Mouse (Mus musculus): ENCODE measurements around the gene Hjurp. TPM values are rescaled to one million over a fixed set of nuclear protein-coding genes. Genes with fewer than 3 reads are reported as not detected.

Gene Hjurp
- polyA plus RNA-seq, 1 experiment from 2014 or later: 77.9 TPM

- H3K9me3 ChIP-seq: no peaks in the 10 kb centered on the region
- H3K4me1 ChIP-seq (replicated peaks): peaks cover 21% of the 10 kb centered on the region
- H3K4me3 ChIP-seq: no peak overlapping the region
- ATAC-seq (ENCODE audit: low FRiP score, low read depth): no peak
- H3K36me3 ChIP-seq: peaks cover 19% of the 10 kb centered on the region
- H3K27me3 ChIP-seq: no peaks in the 10 kb centered on the region
- no peak overlapping the region for H3K4me2 ChIP-seq
- H3K9ac ChIP-seq: no peak overlapping the region
- 77% methylated on average over 11 of the region's 11 CpGs for WGBS
- H3K27ac ChIP-seq (replicated peaks): no peak overlapping the region
Measured at GRCm38 (mm10) chr1:88274371-88275077, 2.9 kb downstream of the Hjurp start.

- H3K4me1 ChIP-seq (replicated peaks): peaks cover 21% of the 10 kb centered on the region
- no peaks in the 10 kb centered on the region for H3K27me3 ChIP-seq
- no peak overlapping the region for H3K9ac ChIP-seq
- no peak for ATAC-seq (ENCODE audit: low FRiP score, low read depth)
- H3K27ac ChIP-seq (replicated peaks): no peak overlapping the region
- H3K36me3 ChIP-seq: peaks cover 26% of the 10 kb centered on the region
- no peak overlapping the region for H3K4me2 ChIP-seq
- no peak overlapping the region for H3K4me3 ChIP-seq
- WGBS: 88% methylated on average over 4 of the region's 4 CpGs
- no peaks in the 10 kb centered on the region for H3K9me3 ChIP-seq
Measured at GRCm38 (mm10) chr1:88273832-88274231, 3.6 kb downstream of the Hjurp start.

- Histone ChIP-seq H3K9me3 (no peaks in the 10 kb centered on the region), H3K27ac (replicated peaks) (no peak overlapping the region), H3K4me1 (replicated peaks) (peaks cover 21% of the 10 kb centered on the region), H3K27me3 (no peaks in the 10 kb centered on the region), H3K4me2 (no peak overlapping the region), H3K36me3 (peaks cover 31% of the 10 kb centered on the region), H3K4me3 (no peak overlapping the region), H3K9ac (no peak overlapping the region)
- ATAC-seq (ENCODE audit: low FRiP score, low read depth): no peak
- WGBS: 94% methylated on average over 3 of the region's 3 CpGs
Measured at GRCm38 (mm10) chr1:88273326-88273725, 4.1 kb downstream of the Hjurp start.

- H3K4me3 ChIP-seq: no peak overlapping the region
- no peak for ATAC-seq (ENCODE audit: low FRiP score, low read depth)
- H3K4me2 ChIP-seq: no peak overlapping the region
- peaks cover 18% of the 10 kb centered on the region for H3K4me1 ChIP-seq (replicated peaks)
- H3K36me3 ChIP-seq: peaks cover 36% of the 10 kb centered on the region
- no peaks in the 10 kb centered on the region for H3K27me3 ChIP-seq
- no peaks in the 10 kb centered on the region for H3K9me3 ChIP-seq
- 66% methylated on average over 4 of the region's 4 CpGs for WGBS
- no peak overlapping the region for H3K9ac ChIP-seq
- no peak overlapping the region for H3K27ac ChIP-seq (replicated peaks)
Measured at GRCm38 (mm10) chr1:88272851-88273250, 4.6 kb downstream of the Hjurp start.

- Histone ChIP-seq H3K36me3 (peaks cover 67% of the 10 kb centered on the region), H3K9me3 (no peaks in the 10 kb centered on the region), H3K4me3 (no peak overlapping the region), H3K27me3 (no peaks in the 10 kb centered on the region), H3K4me1 (replicated peaks) (no peaks in the 10 kb centered on the region), H3K9ac (no peak overlapping the region), H3K27ac (replicated peaks) (no peak overlapping the region), H3K4me2 (no peak overlapping the region)
- 90% methylated on average over 12 of the region's 12 CpGs for WGBS
- no peak for ATAC-seq (ENCODE audit: low FRiP score, low read depth)
Measured at GRCm38 (mm10) chr1:88269539-88270309, 7.7 kb downstream of the Hjurp start.

- 87% methylated on average over 6 of the region's 6 CpGs for WGBS
- ATAC-seq (ENCODE audit: low FRiP score, low read depth): no peak
- Histone ChIP-seq H3K4me1 (replicated peaks) (no peaks in the 10 kb centered on the region), H3K4me3 (no peak overlapping the region), H3K9ac (no peak overlapping the region), H3K9me3 (no peaks in the 10 kb centered on the region), H3K36me3 (peaks cover 74% of the 10 kb centered on the region), H3K27me3 (no peaks in the 10 kb centered on the region), H3K4me2 (no peak overlapping the region), H3K27ac (replicated peaks) (no peak overlapping the region)
Measured at GRCm38 (mm10) chr1:88268070-88268469, 9.4 kb downstream of the Hjurp start.

- Histone ChIP-seq H3K36me3 (peaks cover 76% of the 10 kb centered on the region), H3K9ac (no peak overlapping the region), H3K4me1 (replicated peaks) (no peaks in the 10 kb centered on the region), H3K27me3 (no peaks in the 10 kb centered on the region), H3K27ac (replicated peaks) (no peak overlapping the region), H3K4me2 (no peak overlapping the region), H3K4me3 (no peak overlapping the region), H3K9me3 (no peaks in the 10 kb centered on the region)
- 0 out of 2 replicates have a peak, but pooled peaks have one; percentile 1 for ATAC-seq (ENCODE audit: low FRiP score, low read depth)
- 95% methylated on average over 6 of the region's 6 CpGs for WGBS
Measured at GRCm38 (mm10) chr1:88267489-88267888, 9.9 kb downstream of the Hjurp start.

GRCm38 (mm10) chr1:88266123-88266522 is 11.3 kb downstream of the Hjurp start:
- no peaks in the 10 kb centered on the region for H3K27me3 ChIP-seq
- H3K27ac ChIP-seq (replicated peaks): no peak overlapping the region
- H3K9me3 ChIP-seq: no peaks in the 10 kb centered on the region
- no peak overlapping the region for H3K4me2 ChIP-seq
- H3K9ac ChIP-seq: no peak overlapping the region
- no peaks in the 10 kb centered on the region for H3K4me1 ChIP-seq (replicated peaks)
- 88% methylated on average over 13 of the region's 13 CpGs for WGBS
- H3K4me3 ChIP-seq: no peak overlapping the region
- ATAC-seq (ENCODE audit: low FRiP score, low read depth): no peak
- H3K36me3 ChIP-seq: peaks cover 82% of the 10 kb centered on the region

GRCm38 (mm10) chr1:88264869-88265240 is 12.6 kb downstream of the Hjurp start:
- Histone ChIP-seq H3K4me1 (replicated peaks) (no peaks in the 10 kb centered on the region), H3K27me3 (no peaks in the 10 kb centered on the region), H3K4me2 (no peak overlapping the region), H3K36me3 (peaks cover 85% of the 10 kb centered on the region), H3K4me3 (no peak overlapping the region), H3K9ac (no peak overlapping the region), H3K27ac (replicated peaks) (no peak overlapping the region), H3K9me3 (no peaks in the 10 kb centered on the region)
- 76% methylated on average over 4 of the region's 4 CpGs for WGBS
- ATAC-seq (ENCODE audit: low FRiP score, low read depth): no peak

GRCm38 (mm10) chr1:88264237-88264868 is 13.1 kb downstream of the Hjurp start:
- H3K27me3 ChIP-seq: no peaks in the 10 kb centered on the region
- 91% methylated on average over 7 of the region's 7 CpGs for WGBS
- no peak overlapping the region for H3K9ac ChIP-seq
- H3K36me3 ChIP-seq: peaks cover 80% of the 10 kb centered on the region
- no peaks in the 10 kb centered on the region for H3K4me1 ChIP-seq (replicated peaks)
- no peak for ATAC-seq (ENCODE audit: low FRiP score, low read depth)
- no peak overlapping the region for H3K4me3 ChIP-seq
- no peak overlapping the region for H3K4me2 ChIP-seq
- H3K9me3 ChIP-seq: no peaks in the 10 kb centered on the region
- no peak overlapping the region for H3K27ac ChIP-seq (replicated peaks)

- no peak for ATAC-seq (ENCODE audit: low FRiP score, low read depth)
- no peak overlapping the region for H3K4me3 ChIP-seq
- H3K4me2 ChIP-seq: no peak overlapping the region
- H3K27ac ChIP-seq (replicated peaks): no peak overlapping the region
- H3K27me3 ChIP-seq: no peaks in the 10 kb centered on the region
- no peaks in the 10 kb centered on the region for H3K4me1 ChIP-seq (replicated peaks)
- WGBS: 92% methylated on average over 5 of the region's 5 CpGs
- H3K9ac ChIP-seq: no peak overlapping the region
- H3K36me3 ChIP-seq: peaks cover 74% of the 10 kb centered on the region
- H3K9me3 ChIP-seq: no peaks in the 10 kb centered on the region
Measured at GRCm38 (mm10) chr1:88263778-88264177, 13.7 kb downstream of the Hjurp start.

- H3K4me3 ChIP-seq: no peak overlapping the region
- 75% methylated on average over 6 of the region's 6 CpGs for WGBS
- H3K27ac ChIP-seq (replicated peaks): no peak overlapping the region
- ATAC-seq (ENCODE audit: low FRiP score, low read depth): no peak
- H3K4me1 ChIP-seq (replicated peaks): no peaks in the 10 kb centered on the region
- H3K9ac ChIP-seq: no peak overlapping the region
- H3K36me3 ChIP-seq: peaks cover 66% of the 10 kb centered on the region
- H3K27me3 ChIP-seq: no peaks in the 10 kb centered on the region
- no peaks in the 10 kb centered on the region for H3K9me3 ChIP-seq
- H3K4me2 ChIP-seq: no peak overlapping the region
Measured at GRCm38 (mm10) chr1:88262961-88263360, 14.5 kb downstream of the Hjurp start.

Measured in hindbrain, embryonic 15.5 days (tissue).